Mouse (Mus musculus) adrenal gland, adult (tissue): ENCODE measurements at regions not wholly inside any gene's neighbourhood (a gene's known extent, or its start where the extent isn't known, plus 50 kb on each side); places are given as distances from the start of the nearest gene placed in this dataset.

Experiments
- DNase-seq, 2 experiments: peaks; one replicate each; pipeline ENCODE4 v3.0.0; 2022 to 2023; ENCODE audit warnings: low spot score in 1 of 2; ENCODE audit not compliant: inconsistent age in 2 of 2

DNA sequence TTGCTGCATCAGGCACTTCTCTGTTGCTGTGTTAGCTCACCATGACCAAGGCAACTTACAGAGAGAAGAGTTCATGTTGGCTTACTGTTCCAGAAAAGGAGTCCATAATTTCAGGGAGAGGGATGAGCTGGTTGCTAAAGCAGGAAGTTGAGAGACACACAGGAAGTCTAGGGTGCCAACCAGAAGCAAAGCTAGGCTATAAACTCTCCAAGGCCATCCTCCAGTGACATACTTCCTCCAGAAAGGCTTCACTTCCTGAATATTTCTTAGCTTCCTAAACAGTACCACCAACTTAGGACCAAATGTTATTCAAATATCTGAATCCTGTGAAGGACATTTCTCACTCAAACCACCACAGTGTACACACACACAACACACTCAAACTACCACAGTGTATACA lies 2010.6 kb downstream of the A830018L16Rik start:
- DNase-seq, result no peak

DNA sequence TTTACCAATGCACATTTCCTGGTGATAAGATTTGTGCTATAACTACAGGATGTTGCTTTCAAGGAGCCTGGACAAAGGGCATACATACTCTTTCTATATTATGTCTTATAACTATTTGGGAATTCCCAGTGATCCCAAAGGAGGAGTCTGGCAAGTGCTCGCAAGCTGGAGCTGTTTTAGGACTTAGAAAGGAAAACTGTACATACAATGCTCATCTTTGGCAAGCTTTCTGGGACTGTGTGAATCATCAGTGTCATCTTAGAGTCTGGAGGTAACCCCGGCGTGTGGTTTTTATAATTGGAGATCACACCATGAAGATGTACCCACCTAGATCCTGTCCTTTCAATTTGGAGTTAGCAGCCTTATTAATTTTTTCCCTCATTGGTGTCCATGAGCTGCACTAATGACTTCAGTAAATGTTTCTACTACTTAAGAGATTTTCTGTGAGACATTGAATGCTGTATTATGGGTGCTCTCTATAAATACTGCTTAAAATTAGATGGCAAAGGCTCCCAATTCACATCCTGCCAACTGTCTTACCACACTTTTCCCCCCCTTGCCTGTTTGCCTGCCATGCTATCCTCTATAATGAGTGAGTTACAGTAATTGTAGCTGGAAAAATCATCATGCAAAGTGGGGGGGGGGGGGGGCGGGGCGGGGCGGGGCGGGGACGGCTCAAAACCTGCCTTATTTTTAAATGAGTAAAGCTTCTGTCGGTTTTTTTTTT lies 2011.9 kb downstream of the A830018L16Rik start:
- peak in 1 of 2 experiments; percentile 37 for DNase-seq

DNA sequence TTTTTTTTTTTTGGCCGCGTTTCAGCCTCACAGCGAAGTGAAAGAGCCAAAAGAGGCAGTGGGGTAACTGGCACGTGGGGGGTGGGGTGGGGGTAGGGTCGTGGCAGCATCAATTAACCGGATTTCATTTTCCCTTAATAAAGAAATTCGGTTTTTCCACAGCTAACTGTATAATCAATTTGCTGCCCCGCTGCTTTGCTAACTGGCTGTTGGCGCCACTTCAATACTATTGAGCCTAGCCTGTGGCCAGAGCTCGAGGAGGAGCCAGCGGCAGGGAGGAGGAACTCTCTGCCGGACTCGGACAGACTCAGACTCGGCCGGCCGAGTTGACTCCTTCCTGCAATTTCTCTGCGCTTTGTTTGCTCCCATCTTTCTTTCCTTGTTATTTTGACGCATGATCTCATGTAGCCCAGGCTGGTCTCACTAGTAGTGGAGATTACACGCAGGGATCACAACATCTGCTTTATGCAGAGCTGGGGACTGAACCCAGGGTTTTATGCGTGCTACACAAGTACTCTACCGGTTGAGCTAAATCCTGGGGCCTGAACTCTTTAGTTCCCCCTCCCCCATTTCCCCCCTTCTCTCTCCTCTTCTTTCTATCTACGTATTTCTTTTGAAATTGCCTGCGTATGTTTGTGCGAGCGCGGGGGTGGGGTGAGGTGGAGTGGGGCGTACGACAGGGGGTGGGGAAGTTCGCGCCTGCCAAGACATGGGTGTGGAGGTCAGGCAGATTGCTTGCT lies 2012.6 kb downstream of the A830018L16Rik start:
- DNase-seq, result peak; percentile 72 to 91

DNA sequence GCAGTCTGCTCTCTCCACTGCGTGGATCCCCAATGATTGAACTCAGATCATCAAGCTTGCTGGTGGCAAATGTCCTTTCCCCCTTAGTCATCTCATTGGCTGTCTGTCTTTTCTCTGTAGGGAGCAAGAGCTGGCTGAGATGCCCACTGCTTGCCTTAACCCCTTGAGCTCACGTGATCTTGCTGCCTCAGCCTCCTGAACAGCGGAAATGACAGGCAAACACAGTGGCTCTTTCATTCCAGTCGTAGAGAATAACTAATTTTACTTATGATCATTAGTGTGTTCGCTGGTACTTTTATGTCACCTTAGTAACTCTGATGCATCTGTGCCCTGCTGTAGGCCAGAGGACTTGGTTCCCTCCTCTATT lies 2013.1 kb downstream of the A830018L16Rik start:
- DNase-seq, result no peak

DNA sequence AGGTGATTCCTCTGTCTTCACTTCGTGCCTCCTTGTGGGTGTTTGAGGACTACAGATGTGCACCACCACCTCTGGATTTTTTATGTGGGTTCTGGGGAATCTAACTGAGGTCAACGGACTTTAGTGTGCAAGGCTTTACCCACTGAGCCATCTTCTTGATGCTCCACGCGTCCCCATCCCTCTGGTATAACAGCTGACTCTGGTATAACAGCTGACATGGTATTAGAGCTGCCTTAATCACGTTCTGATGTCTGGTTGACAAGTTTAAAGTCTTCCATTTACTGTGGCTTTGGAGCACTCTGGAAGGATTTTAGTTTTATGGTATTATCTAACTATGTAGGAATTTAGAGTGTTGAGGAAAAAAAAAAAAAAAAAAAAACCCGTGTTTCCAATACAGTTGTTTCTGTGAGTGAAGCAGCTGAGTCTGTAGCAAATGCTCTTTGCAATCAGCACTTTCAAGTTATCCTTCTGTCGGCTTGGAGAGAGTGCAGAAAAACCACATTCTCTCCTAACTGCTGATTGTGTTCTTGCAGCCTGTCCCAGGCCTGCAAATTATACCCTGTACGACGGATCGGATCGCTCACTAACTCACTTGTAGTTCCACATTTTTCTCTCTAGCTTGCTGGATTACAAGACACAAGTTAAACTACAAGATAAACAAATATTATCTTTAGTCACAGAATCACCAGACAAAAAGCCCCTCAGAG lies 2013.7 kb downstream of the A830018L16Rik start:
- DNase-seq, result no peak

DNA sequence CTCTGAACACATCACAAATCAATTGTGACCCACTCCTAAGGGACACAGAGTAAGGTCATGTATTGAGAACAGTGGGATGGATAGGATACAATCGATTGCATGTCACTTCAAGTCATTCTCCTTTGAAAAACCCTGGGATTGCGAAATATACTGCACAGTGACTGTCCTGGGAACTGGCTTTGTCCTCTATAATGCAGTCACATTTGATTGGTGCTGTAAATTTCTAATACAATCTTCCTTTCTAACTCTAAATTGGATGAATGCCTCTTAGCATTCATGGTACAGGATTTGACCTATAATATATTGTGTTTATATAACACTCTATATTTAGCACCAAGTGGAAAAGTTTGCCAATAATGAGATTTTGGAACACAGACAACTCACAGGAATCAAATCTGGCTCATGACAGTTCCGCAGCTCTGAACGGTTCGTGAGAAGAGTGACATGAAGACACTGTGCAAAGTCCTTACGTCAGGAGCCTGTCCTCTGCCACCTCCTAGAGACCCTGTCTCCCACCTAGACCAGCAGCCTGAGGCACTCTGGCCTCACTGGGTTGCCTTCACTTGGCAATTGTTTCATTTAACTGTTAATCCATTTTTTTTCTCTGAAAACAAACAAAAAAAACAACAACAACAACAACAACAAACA lies 2024.0 kb downstream of the A830018L16Rik start:
- no peak for DNase-seq

DNA sequence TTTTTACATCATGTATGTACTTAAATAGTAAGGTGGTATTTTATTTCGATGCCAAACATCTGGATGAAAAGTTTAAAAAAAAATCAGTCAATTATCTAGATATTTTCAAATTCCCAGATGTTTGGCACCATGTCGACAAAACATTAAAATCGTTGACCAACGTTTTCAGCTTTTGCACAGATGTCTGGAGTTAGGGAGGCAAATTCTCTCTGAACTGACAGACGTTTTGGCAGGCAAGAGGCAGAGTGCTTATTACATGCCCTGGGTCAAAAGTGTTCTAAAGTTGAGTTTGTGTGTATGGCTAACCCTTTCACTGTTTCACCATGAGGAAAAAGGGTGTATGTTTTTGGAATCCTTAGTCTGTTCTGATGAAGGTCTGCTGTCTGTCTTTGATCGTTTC lies 2028.5 kb downstream of the A830018L16Rik start:
- DNase-seq, result peak in 1 of 2 experiments; percentile 62

DNA sequence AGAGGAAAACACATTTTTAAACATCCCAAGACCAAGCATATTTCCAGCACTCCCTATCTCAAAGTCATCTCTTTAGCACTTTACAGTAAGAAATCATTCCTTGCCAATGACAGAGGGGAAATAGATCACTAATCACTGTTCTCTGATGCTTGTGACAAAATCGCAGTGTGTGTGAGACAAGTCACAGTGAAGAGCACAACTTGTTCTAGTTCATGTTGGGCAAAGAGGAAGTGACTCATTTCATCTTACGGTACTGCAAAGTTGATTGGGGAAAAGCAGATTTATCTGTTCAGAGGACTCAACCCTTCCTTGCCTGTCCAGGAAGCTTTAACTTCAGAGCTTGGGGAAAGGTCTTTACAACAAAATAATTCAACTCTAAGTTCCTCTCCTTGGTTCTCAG lies 2040.6 kb downstream of the A830018L16Rik start:
- DNase-seq, result no peak

DNA sequence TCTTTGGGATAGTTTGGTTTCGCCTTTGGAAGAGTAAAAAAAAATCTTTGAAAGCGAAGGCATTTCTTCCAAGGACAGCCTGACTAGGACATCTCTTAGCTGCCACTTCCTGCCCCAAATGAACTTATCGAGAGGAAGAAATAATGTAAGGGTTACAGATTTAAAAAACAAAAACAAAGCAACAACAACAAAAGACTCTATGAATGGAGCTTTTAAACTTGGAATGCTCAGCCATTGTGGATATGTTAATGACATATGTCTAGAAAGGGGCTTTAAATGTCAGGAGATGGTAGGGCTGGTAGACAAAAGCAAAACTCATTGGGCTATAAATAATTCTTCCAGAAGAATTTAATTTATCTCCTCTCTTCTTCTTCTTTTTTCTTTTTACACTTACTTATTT lies 2041.7 kb downstream of the A830018L16Rik start:
- no peak for DNase-seq

DNA sequence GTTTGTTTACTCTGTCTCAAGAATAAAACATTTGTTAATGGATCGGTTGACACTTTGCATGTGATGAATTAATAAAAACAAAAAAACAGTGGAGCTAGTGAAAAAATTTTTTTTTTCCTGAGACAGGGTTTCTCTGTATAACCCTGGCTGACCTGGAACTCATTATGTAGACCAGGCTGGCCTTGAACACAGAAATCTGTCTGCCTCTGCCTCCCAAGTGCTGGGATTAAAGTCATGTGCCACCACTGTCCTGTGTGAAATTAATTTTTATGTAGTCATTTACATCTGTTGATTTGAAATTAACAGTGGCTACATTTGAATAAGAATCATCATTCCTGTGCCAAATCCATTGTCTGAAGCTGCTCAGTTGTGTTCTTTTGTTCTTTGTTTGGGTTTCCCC lies 2050.4 kb downstream of the A830018L16Rik start:
- no peak for DNase-seq

DNA sequence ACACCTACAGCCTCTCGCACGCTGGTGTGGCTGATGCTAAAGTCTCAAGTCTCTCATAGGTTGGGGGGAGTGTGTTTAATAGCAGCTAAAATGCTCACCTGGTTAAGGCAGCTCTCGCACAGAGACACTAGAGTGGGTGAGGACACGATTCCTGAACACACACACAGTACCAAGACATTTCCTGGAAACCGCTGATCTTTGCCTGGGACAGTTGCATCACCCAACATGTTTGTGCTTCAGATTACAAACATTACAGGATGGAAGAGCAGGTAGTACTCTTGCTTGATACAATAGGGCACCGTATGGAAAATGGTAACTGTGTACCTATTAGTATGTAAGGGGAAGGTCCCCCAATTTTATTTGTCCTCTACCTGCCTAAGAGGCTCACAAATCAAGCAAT lies 2053.3 kb downstream of the A830018L16Rik start:
- no peak for DNase-seq

DNA sequence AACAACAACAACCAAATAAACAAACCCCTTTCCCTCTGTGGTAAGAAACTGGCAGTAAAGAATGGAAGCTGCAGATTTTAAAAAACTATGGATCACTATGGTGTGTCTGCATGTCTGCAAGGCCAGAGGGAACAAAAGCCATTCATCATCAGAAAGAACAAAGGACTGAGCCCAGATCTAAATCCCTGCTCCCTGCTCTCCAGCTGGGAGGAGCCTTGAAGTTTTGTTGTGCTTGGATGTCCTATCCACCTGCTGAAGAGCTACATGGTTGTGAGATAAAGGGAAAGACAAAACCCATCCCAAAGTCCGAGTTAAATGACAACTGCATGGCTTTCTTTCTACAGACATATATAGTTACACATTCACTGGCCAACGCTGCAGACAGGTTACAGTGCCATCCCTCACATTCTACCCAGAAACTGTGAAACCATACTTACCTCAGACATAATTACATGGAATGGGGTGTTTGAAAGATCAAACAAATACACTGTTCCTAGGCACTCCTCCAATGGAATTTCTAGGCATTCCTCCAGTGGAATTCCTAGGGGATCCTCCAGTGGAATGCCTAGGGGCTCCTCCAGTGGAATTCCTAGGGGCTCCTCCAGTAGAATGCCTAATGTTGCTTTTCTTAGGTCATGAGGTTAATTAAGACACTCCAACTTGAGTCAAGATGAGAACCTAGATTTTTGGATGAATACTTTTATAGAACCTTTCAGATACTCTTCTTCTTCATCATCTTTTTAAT lies 2054.2 kb downstream of the A830018L16Rik start:
- DNase-seq, result no peak

DNA sequence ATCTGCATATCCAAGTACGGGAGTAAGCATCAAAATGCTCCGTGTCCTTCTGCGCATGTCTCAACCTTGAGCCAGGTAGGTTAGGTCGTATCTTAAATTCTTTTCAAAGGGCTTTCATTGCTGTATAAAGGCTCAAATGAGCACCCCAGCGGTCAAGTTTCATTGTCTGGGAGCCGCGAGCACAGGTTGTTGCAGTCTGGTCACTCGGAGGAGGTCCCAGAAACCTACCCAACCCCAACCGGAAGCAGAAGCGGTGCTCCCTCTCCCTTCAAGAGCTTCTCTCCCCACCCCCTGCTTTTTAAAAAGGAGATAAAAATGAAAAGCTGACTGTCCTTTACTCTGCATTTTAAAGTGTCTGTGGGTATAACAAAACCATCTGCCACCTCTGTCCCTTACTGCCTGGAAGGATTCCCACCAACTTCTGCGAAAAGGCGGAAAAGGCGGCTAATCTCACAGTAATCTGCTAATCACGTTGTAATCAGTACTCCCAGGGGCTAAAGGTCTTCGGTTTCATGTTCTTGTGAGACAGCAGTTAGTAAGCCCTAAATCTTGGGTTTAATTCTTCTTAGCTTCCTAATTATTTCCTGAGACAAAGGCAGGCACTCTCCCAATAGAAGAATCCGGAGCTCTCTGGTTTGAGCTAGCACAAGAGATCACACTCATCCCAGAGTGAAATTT lies 2081.0 kb downstream of the A830018L16Rik start:
- DNase-seq, result no peak

DNA sequence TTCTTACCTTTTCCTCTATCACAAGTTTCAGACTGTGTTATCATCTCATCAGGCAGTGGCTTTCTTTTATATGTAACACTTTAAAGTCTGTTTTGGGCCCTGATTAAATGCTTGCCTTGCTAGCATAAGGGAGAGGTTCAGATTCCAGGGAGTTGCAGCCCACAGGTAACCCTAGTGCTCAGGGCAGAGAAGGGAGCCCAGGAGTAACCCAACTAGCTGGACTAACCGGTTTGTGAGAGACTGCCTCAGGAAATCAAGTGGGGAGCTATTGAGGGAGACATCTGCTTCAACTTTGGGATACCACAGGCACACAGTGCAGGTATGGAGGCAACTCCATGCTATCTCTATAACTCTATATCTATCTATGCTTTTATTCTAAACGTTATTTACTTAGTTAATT lies 2082.5 kb downstream of the A830018L16Rik start:
- DNase-seq, result no peak

DNA sequence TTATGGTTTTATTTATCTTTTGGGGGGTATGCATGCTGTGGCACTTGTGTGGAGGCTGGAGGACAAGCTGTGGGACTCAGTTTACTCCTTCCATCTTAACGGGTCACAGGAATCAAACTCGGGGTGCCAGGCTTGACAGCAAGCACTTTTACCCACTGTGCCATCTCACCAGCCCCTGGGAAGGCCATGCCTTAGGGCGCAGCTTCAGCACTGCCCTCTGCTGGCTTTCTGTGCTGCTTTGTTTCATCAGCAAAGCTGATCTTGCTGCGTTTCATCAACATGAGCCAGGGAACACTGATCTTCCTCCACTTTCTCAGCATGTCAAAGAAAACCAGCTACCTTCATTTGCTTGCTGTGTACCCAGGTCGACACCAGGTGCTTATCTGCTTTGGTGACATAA lies 2086.6 kb downstream of the A830018L16Rik start:
- DNase-seq, result peak; percentile 47 to 81

DNA sequence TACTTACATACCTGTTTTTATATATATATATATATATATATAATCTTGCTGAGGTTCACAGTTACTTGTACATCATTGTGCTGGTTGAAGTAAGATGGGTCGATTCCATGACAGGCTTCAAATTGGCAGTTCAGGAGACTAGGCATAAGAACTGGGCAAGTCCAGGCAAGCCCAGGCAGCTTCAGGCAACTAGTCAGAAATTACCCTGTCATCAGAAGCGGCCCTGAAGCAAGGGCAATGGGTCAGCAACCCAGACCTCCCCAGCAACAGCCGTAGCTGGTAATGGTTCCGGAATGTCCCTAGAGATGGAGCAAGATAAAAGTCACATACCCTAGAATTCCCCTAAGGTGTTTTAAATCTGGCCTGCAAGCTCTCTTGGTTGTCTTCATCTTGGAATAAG lies 2088.0 kb downstream of the A830018L16Rik start:
- DNase-seq, result no peak

DNA sequence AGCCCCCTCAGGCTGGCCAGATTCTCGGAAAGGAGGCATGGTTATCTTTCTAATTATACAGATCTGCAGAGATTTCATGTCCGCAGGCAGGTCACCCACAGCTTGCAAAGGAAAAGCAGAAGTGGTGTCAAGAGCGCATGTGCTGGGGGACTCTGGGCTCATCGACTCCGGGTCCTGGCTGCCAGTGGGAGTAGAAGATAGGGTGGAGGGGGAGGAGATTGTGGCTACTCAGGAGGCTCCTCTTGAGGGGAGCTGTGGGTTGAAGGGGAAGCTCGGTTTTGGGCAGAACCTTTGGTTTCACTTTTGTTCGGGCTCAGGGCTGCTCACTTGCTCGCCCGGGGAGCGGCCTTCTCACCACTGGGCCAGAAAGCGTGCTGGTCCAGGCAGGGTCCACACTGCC lies 2099.9 kb downstream of the A830018L16Rik start:
- DNase-seq, result no peak
